Comparison of ENCODE assay signal across 9 mouse cellular contexts in genomic region chr19:43905985-43906384, GRCm38 (mm10). TPM values are rescaled to one million over a fixed set of nuclear protein-coding genes. Genes with fewer than 3 reads are reported as not detected.
A peak's percentile ranks its signal among the peaks of the same experiment; 100 is the strongest.
DNase-seq lines count a peak whose midpoint lies in the region; ATAC-seq lines count a peak whose summit lies in the region.
"Had no signal": no experiment of that assay in that cellular context is flagged by ENCODE, and none has a peak within 500 bp of the region (broad histone marks: within the 10 kb centered on the region; RNA-seq: fewer than 3 reads in every experiment).

No protein-coding gene starts in this region.

- no peak overlapping the region for H3K27ac ChIP-seq in lung, embryonic 16.5 days (ENCODE audit: low read length)
- H3K27ac ChIP-seq: neural tube, embryonic 12.5 days had no signal

- no peak overlapping the region for H3K4me2 ChIP-seq in lung, embryonic 16.5 days (ENCODE audit: low read depth, low read length)
- H3K4me2 ChIP-seq: neural tube, embryonic 12.5 days had no signal

- H3K9ac ChIP-seq in lung, embryonic 16.5 days (ENCODE audit: low read length): no peak overlapping the region
- H3K9ac ChIP-seq: neural tube, embryonic 12.5 days had no signal

- intact Hi-C loops in gastrocnemius, postnatal 36 days (cut with DNase I): loop anchor here (2.0 kb wide), 1 partner anchor 53 kb away; no protein-coding TSS in a partner anchor

- DNase-seq in gastrocnemius, adult 18-20 months (ENCODE audit: low spot score): peak; percentile 62
- DNase-seq in gastrocnemius, postnatal 36 days: no peak
- DNase-seq in ovary, postnatal 14 days (ENCODE audit: low spot score): peak; percentile 45
- no peak for DNase-seq in ovary, adult 18-20 months (ENCODE audit: low spot score)
- DNase-seq in embryo, embryonic 10.5 days (ENCODE audit: low spot score): peak; percentile 73
- DNase-seq in frontal cortex, postnatal 10 days (ENCODE audit: low spot score in 2 of 2): no peak
- no peak for DNase-seq in left cerebral cortex, adult 11 months (ENCODE audit: low spot score)

- H3K36me3 ChIP-seq in lung, embryonic 16.5 days (ENCODE audit: control insufficient read depth, insufficient read depth, low read length): peaks cover 23% of the 10 kb centered on the region

- no peaks in the 10 kb centered on the region for H3K27me3 ChIP-seq in lung, embryonic 16.5 days (ENCODE audit: control insufficient read depth, insufficient read depth, low read depth, low read length)
- H3K27me3 ChIP-seq: neural tube, embryonic 12.5 days had no signal

- no peaks in the 10 kb centered on the region; the same call in 1 of the 2 replicates for H3K9me3 ChIP-seq in lung, embryonic 16.5 days (ENCODE audit: control insufficient read depth, low read length)
- H3K9me3 ChIP-seq: neural tube, embryonic 12.5 days had no signal

- H3K4me3 ChIP-seq in lung, embryonic 16.5 days (ENCODE audit: low read length): no peak overlapping the region
- H3K4me3 ChIP-seq: neural tube, embryonic 12.5 days had no signal

- H3K4me1 ChIP-seq in lung, embryonic 16.5 days (replicated peaks; ENCODE audit: control insufficient read depth, insufficient read depth, low read length): 0 out of 2 replicates have a peak, but pooled peaks cover 3% of the 10 kb centered on the region
- H3K4me1 ChIP-seq: neural tube, embryonic 12.5 days had no signal

- 41% methylated on average over 5 of the region's 5 CpGs for WGBS in lung, embryonic 16.5 days

- ATAC-seq in lung, embryonic 16.5 days (ENCODE audit: low read depth): peak; percentile 45; the same call in 1 of the 2 replicates

RNA-seq across cellular contexts. Expression of gene Dnmbp, which starts 34.0 kb away (rescaled TPM):
- total RNA-seq in gastrocnemius, adult 18-20 months (2021): 10 to 100 TPM; 12.0 TPM
- total RNA-seq in gastrocnemius, postnatal 36 days (2021): 1 to 10 TPM; 8.3 to 9.7 TPM
- 20.4 and 22.1 TPM in 2 replicates for polyA plus RNA-seq in lung, embryonic 16.5 days (2015; fragmentation: Nextera tagmentation; extraction: Ambion mirVana)

Comparison
In these comparisons a context has a peak if more than half of its experiments do, and no peak if none do; other contexts are left out.
1. DNase-seq: peak in gastrocnemius, adult 18-20 months (single experiment), ovary, postnatal 14 days (single experiment) and embryo, embryonic 10.5 days (single experiment); none in gastrocnemius, postnatal 36 days (0 of 2), ovary, adult 18-20 months (single experiment), frontal cortex, postnatal 10 days (0 of 2) and left cerebral cortex, adult 11 months (single experiment).